Mouse (Mus musculus): ENCODE results near the gene Cd83. TPM values are rescaled to one million over a fixed set of nuclear protein-coding genes. Genes with fewer than 3 reads are reported as not detected.

Cd83 gene
- polyA plus RNA-seq, 1 experiment from 2014 or later: 15.1 TPM

DNA sequence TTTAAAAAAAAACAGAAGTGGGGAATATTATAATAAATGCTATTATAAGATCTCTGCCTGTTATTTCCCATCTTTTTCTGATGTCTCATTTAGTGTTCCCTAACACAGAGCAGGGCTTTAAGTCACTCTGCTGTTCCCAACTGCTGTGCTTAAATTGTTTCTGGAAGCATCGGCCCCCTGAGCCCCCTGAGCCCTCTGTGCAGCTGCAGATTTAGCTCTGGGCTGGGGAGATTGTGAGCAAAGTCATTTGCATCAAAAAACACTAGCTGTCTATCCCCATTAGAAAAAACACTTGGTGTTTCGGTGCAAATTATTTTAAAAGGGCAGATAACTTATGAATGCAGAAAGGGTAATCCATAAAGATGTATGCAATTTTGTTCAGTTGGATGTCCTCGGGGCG, 66.5 kb downstream of the Cd83 start:
- WGBS: 58% methylated on average over 4 of the region's 4 CpGs
- Histone ChIP-seq H3K4me1 (no peaks in the 10 kb centered on the region), H3K36me3 (no peaks in the 10 kb centered on the region), H3K27me3 (no peaks in the 10 kb centered on the region), H3K4me2 (no peak overlapping the region), H3K9me3 (no peaks in the 10 kb centered on the region), H3K27ac (no peak overlapping the region), H3K4me3 (no peak overlapping the region), H3K9ac (no peak overlapping the region)
- ATAC-seq (ENCODE audit: borderline replicate concordance, extremely low read depth, low FRiP score, low TSS enrichment): no peak

Other genes starting within 250 kb of the Cd83 start
- gene Mcur1, start 224.6 kb upstream of the Cd83 start, polyA plus RNA-seq (2015; fragmentation: Nextera tagmentation; extraction: Ambion mirVana): 16.2 and 17.9 TPM in 2 replicates
- gene Rnf182, start 169.1 kb upstream of the Cd83 start, polyA plus RNA-seq (2015; fragmentation: Nextera tagmentation; extraction: Ambion mirVana): 3.4 and 4.7 TPM in 2 replicates